Mouse (Mus musculus) ES-E14 (cell line): Measurements from ENCODE around the gene Gcsh. TPM values are rescaled to one million over a fixed set of nuclear protein-coding genes. Genes with fewer than 3 reads are reported as not detected.

Experiments used
- DNase-seq: peaks from one replicate; pipeline ENCODE4 v3.0.0-alpha.2; 2013; ENCODE audit warnings: low read depth, low spot score
- H3K27ac ChIP-seq: 2 replicates; pipeline ENCODE4 v1.5.1; 2012; ENCODE audit warnings: low read depth, mild to moderate bottlenecking, low read length, moderate library complexity, mixed read lengths; ENCODE audit not compliant: poor library complexity, insufficient read depth, severe bottlenecking
- H3K36me3 ChIP-seq: 2 replicates; pipeline ENCODE4 v1.6.1; 2012; ENCODE audit warnings: mild to moderate bottlenecking, low read length, moderate library complexity, mixed read lengths; ENCODE audit not compliant: control insufficient read depth, poor library complexity, insufficient read depth, severe bottlenecking
- H3K4me1 ChIP-seq, 2 experiments: fragments of 150-350 bp in 1 of 2; sonication (generic) in 1 of 2; 2 replicates each; pipeline ENCODE4 v1.6.1; 2012; ENCODE audit warnings: low read length in 2 of 2, mild to moderate bottlenecking in 1 of 2, mixed read lengths in 1 of 2; ENCODE audit not compliant: control insufficient read depth in 2 of 2, insufficient read depth in 2 of 2, poor library complexity in 1 of 2
- H3K4me3 ChIP-seq, 2 experiments: fragments of 150-350 bp in 1 of 2; sonication (generic) in 1 of 2; 2 replicates each; pipeline ENCODE4 v1.5.1; 2012; ENCODE audit warnings: low read length in 2 of 2, low read depth in 1 of 2, mild to moderate bottlenecking in 1 of 2, mixed read lengths in 1 of 2; ENCODE audit not compliant: insufficient read depth in 1 of 2, poor library complexity in 1 of 2, severe bottlenecking in 1 of 2
- H3K9ac ChIP-seq: 2 replicates; pipeline ENCODE4 v1.6.1; 2012; ENCODE audit warnings: low read depth, mild to moderate bottlenecking, low read length, mixed read lengths; ENCODE audit not compliant: poor library complexity, insufficient read depth, severe bottlenecking
- H3K9me3 ChIP-seq: fragments of 150-350 bp; sonication (generic); 2 replicates; pipeline ENCODE4 v1.6.1; 2012; ENCODE audit warnings: low read depth, mild to moderate bottlenecking, low read length; ENCODE audit not compliant: control insufficient read depth, insufficient read depth
- CHD2 ChIP-seq: IDR thresholded peaks from 2 replicates; pipeline ENCODE4 v1.6.1; 2014; ENCODE audit warnings: mild to moderate bottlenecking, low read depth, low read length, inconsistent platforms
- HCFC1 ChIP-seq: IDR thresholded peaks from 2 replicates; pipeline ENCODE4 v1.6.1; 2012; ENCODE audit warnings: low read length, inconsistent platforms, borderline replicate concordance; ENCODE audit not compliant: insufficient read depth
- MAFK ChIP-seq: IDR thresholded peaks from 2 replicates; pipeline ENCODE4 v1.6.1; 2014; ENCODE audit warnings: mild to moderate bottlenecking, low read depth, low read length, inconsistent platforms; ENCODE audit not compliant: insufficient read depth
- ZC3H11A ChIP-seq: IDR thresholded peaks from 2 replicates; pipeline ENCODE4 v1.6.1; 2012; ENCODE audit warnings: low read depth, mild to moderate bottlenecking, inconsistent platforms, low read length, borderline replicate concordance
- ZNF384 ChIP-seq: IDR thresholded peaks from 2 replicates; pipeline ENCODE4 v1.6.1; 2012; ENCODE audit warnings: low read depth, low read length, inconsistent platforms
- in situ Hi-C, 2 experiments: fragments of 600-800 bp; cut with MboI; formaldehyde crosslinking; loops; one replicate each; pipeline ENCODE4 v1.15.1; 2025; ENCODE audit warnings: low sequenced_read_pairs in 2 of 2, inconsistent platforms in 1 of 2; ENCODE audit not compliant: unreplicated experiment in 2 of 2
- total RNA-seq: library from RNA; depleted of rRNA; stranded (reverse); fragments of 300-350 nt; gene quantifications from 2 replicates; pipeline ENCODE4 v1.2.3, GENCODE M21; 2012; rRNA removed

The Gcsh gene
- 134 and 195 TPM in 2 replicates for total RNA-seq

DNA sequence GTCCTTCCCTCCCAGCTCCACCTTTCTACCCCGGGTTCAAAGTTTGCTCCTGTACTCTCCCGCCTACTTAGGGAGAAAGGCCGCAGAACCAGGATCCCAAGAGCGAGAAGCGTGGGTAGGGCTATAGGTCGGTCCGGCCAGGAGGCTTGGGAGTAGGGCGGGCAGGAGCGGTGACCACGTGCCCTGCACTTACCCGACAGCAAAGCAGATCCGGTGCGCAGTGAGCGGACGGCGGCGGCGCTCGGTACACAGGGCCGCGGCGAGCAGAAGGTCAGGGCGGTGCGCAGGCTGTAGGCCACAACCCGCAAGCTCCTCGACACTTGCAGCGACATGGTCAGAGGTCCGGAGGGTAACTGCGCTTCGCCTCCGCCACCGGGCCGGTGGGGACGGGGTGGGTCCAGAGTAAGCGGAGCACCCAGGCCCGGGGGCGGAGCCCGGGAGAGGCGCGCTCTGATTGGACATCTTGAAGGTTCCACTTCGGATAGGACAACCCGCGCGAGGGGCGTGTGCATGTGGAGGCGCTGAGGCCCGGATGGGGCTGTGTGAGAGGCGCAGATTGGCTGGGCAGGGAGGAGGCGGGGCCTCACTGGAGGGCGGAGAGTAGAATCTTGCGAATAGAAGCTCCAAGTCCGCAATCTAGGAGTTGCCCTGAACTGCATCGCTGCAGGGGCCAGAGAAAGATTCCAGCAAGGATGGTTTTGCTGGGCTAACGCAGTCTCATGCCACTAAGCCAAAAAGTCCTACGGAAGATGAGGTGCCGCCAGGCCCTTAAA, at the start of gene Gcsh:
Gene Gcsh, minus strand, starts transcription at position 443 of the 773 bp plus-strand sequence.
- Histone ChIP-seq H3K9me3 (no peaks in the 10 kb centered on the region), H3K4me3 (peak within 1 kb of the TSS; percentile 77 to 87), H3K4me1 (peaks cover 3 to 7% of the 10 kb centered on the region in 2 experiments; a peak in 3 of 4 replicates), H3K9ac (peak within 1 kb of the TSS; percentile 86), H3K36me3 (peaks cover 9% of the 10 kb centered on the region), H3K27ac (peak within 1 kb of the TSS; percentile 26)
- in situ Hi-C loops = no loop called here
- peak; percentile 99 for DNase-seq
- TF ChIP-seq HCFC1 = no peak
- no peak for TF ChIP-seq ZNF384
- no peak for TF ChIP-seq MAFK
- no peak for TF ChIP-seq CHD2
- TF ChIP-seq ZC3H11A = no peak

DNA sequence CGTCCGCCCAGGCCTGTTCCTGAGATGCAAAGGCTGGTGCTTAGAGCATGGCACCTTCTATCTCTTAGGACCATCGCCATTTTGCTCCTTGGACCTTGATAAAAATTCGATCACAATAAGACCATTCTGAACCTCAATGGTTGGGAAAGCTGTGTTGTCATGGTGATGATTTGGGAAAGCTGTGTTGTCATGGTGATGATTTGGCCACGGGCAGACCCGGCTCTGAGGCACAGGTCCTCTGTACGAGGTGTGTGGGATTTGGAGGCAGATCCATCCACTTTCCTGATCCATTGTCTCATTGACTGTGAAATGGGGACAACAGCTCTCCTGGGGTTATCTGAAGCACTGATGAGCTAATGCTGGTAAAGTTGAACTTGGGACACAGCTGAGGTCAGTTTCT, 46.5 kb upstream of the Gcsh start:
- no peaks in the 10 kb centered on the region for H3K36me3 ChIP-seq
- no peaks in the 10 kb centered on the region for H3K4me1 ChIP-seq
- in situ Hi-C loops = no loop called here
- no peak overlapping the region for H3K9ac ChIP-seq
- H3K27ac ChIP-seq = no peak overlapping the region
- DNase-seq = no peak
- H3K4me3 ChIP-seq = no peak overlapping the region
- TF ChIP-seq ZNF384 (no peak), HCFC1 (no peak), ZC3H11A (no peak), CHD2 (no peak), MAFK (no peak)
- no peaks in the 10 kb centered on the region for H3K9me3 ChIP-seq

GRCm38 (mm10) chr8:117037374-117037935, 44.1 kb upstream of the Gcsh start:
- Histone ChIP-seq H3K36me3 (no peaks in the 10 kb centered on the region), H3K27ac (no peak overlapping the region), H3K9me3 (no peaks in the 10 kb centered on the region), H3K4me1 (no peaks in the 10 kb centered on the region), H3K9ac (no peak overlapping the region), H3K4me3 (no peak overlapping the region)
- DNase-seq = no peak
- in situ Hi-C loops = no loop called here
- no peak for TF ChIP-seq ZNF384
- TF ChIP-seq HCFC1 = no peak
- TF ChIP-seq ZC3H11A = no peak
- TF ChIP-seq MAFK = no peak
- TF ChIP-seq CHD2 = no peak

DNA sequence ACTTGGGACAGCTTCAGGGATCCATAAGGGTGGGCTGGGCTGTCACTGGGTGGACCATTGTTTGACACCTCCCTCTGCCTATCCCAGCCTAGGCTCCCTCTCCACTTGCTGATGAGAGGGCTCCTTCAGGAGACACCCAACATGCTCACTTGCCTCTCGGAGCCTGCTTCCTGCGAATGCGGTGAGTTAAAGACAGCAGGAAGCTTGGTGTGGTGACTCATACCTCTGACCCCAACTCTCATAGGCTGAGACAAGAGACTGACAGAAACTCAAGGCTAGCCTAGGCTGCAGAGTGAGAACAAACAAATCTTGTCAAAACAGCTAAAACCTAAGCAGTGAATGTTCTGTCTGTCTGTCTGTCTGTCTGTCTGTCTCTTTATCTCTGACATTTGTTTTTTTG, 40.1 kb upstream of the Gcsh start:
- in situ Hi-C loops = no loop called here
- no peak for TF ChIP-seq HCFC1
- no peak for TF ChIP-seq ZC3H11A
- TF ChIP-seq MAFK = no peak
- TF ChIP-seq ZNF384 = no peak
- no peak for TF ChIP-seq CHD2
- Histone ChIP-seq H3K4me1 (peaks cover 0 to 2% of the 10 kb centered on the region in 2 experiments; a peak in 1 of 4 replicates), H3K9ac (no peak overlapping the region), H3K36me3 (no peaks in the 10 kb centered on the region), H3K27ac (no peak overlapping the region), H3K4me3 (no peak overlapping the region), H3K9me3 (no peaks in the 10 kb centered on the region)
- DNase-seq = no peak
